Mouse (Mus musculus) granulocyte monocyte progenitor cell, adult 5-6 weeks (primary cell): Measurements from ENCODE around the gene Disp3. TPM values are rescaled to one million over a fixed set of nuclear protein-coding genes. Genes with fewer than 3 reads are reported as not detected.

Source experiments
- ATAC-seq: replicated peaks from 2 replicates; pipeline ENCODE4 v1.8.0; 2016; ENCODE audit warnings: mild to moderate bottlenecking, moderate TSS enrichment, inconsistent platforms; ENCODE audit not compliant: poor library complexity, severe bottlenecking
- total RNA-seq, 2 experiments: library from RNA; stranded (forward) in 1 of 2; stranded (reverse) in 1 of 2; fragments of 200-712, 200-1000 nt in 1 of 2; fragments of >200 nt in 1 of 2; fragmentation: Nextera tagmentation in 1 of 2; gene quantifications; 2 replicates each; pipeline ENCODE4 v1.2.3; 2014 to 2017

The Disp3 gene
- total RNA-seq (2014; fragmentation: Nextera tagmentation) = not detected in 2 replicates
- total RNA-seq (2017) = not detected in 2 replicates

- no peak for ATAC-seq
Observed at GRCm38 (mm10) chr4:148287476-148288054, at the start of gene Disp3. Disp3 (minus strand) TSS chr4:148287965.

DNA sequence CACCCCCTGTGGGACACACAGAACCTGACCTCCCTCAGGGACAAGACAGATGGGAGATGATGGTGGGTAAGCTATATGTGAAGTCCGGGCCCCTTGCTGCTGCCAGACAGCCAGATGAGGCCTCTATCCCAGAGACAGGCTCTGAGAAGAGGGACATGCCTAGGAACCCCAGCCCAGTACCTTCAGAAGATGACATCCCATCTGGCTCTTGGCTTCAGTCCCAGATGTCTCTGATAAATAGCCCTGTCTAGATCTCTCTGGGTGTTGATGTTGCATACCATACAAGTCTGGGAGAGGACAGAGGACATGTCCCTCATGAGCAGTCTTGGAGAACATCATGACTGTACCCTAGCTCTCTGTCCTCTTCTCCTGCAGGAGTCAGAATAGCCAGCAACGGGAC, 42.5 kb upstream of the Disp3 start:
- ATAC-seq = no peak

- no peak for ATAC-seq
Observed at GRCm38 (mm10) chr4:148329431-148329830, 41.7 kb upstream of the Disp3 start.

- no peak for ATAC-seq
Observed at GRCm38 (mm10) chr4:148328237-148328636, 40.5 kb upstream of the Disp3 start.

- ATAC-seq = no peak
Observed at GRCm38 (mm10) chr4:148327266-148327997, 39.7 kb upstream of the Disp3 start.

- no peak for ATAC-seq
Observed at GRCm38 (mm10) chr4:148326791-148327190, 39.0 kb upstream of the Disp3 start.

GRCm38 (mm10) chr4:148325951-148326350, 38.2 kb upstream of the Disp3 start:
- ATAC-seq = no peak

DNA sequence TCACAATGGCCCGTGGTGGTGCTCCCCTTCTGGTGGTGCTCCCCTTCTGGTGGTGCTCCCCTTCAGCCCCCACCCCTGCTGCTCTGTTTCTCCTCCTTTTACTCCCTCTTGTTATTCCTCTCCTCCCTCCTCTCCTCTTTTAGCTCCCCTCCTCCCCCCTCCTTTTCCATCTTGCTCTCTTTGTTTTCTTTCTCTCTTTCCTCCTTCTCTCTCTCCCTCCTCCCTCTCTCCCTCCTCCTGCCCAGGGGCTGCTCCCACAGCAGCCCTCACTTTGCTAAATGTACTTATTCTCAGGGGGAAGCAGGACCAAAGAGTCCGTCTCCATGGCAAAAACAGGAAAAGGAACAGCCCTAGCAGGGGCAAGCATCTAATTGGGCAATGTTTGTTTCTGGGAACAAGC, 37.3 kb upstream of the Disp3 start:
- no peak for ATAC-seq

GRCm38 (mm10) chr4:148322152-148322551, 34.4 kb upstream of the Disp3 start:
- ATAC-seq = no peak

GRCm38 (mm10) chr4:148319366-148319765, 31.6 kb upstream of the Disp3 start:
- no peak for ATAC-seq

GRCm38 (mm10) chr4:148315377-148316175, 27.8 kb upstream of the Disp3 start:
- ATAC-seq = no peak

GRCm38 (mm10) chr4:148314396-148314795, 26.6 kb upstream of the Disp3 start:
- ATAC-seq = no peak

- no peak for ATAC-seq
Observed at GRCm38 (mm10) chr4:148313601-148314000, 25.8 kb upstream of the Disp3 start.

GRCm38 (mm10) chr4:148312296-148313116, 24.7 kb upstream of the Disp3 start:
- ATAC-seq = no peak

- no peak for ATAC-seq
Observed at GRCm38 (mm10) chr4:148310845-148311244, 23.1 kb upstream of the Disp3 start.

- no peak for ATAC-seq
Observed at GRCm38 (mm10) chr4:148310126-148310525, 22.4 kb upstream of the Disp3 start.

- ATAC-seq = 0 out of 2 replicates have a peak, but pooled peaks have one; percentile 9
Observed at GRCm38 (mm10) chr4:148306406-148307083, 18.8 kb upstream of the Disp3 start.

GRCm38 (mm10) chr4:148298720-148299119, 11.0 kb upstream of the Disp3 start:
- ATAC-seq = no peak

DNA sequence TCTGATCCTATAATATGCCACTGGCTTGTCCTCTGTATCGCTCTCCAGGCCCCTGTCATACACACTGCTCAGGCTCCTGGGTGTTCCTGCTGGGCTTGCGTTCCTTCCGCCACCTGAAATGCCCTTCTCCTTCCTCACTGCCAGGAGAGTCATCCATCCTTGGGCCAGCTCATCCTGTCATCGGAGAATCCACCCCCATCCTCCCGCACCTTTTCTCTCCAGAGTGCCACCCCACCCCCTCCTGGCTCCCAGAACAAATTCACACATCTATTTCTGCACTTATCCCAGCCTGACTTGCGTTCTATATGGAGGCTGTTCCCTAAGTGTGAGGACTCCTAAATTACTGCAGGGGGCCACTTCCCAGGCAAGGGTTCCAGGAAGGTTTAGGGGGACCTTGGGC, 9.9 kb upstream of the Disp3 start:
- no peak for ATAC-seq

DNA sequence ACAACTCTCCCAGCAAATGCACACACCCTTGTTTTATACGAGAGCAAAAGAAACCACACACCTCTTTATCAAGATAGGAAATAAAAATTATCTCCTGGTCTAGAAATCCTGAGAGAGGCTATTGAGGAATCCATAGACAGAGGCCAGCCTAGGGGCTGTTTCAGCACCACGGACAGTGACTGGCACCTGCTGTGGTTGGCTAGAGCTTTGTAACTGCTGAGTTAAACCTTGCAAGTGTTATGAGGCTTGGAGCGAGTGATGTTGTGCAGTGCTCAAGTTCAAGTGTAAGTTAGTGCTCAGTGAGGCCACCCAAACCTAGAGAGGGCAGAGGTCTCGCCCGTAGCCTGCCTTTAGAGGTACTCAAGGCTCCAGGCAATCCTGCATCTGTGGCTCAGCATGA, 5.6 kb upstream of the Disp3 start:
- peak; percentile 71 for ATAC-seq
